Mouse (Mus musculus) regulatory T cell (primary cell): ENCODE measurements around the gene Igfbp2.

Experiments
- in situ Hi-C: fragments of 300-600 bp; cut with MboI, MseI; formaldehyde crosslinking; loops from one replicate; pipeline ENCODE4 v1.15.1; 2025; ENCODE audit warnings: high pct_unique_total_duplicates

Igfbp2 gene

DNA sequence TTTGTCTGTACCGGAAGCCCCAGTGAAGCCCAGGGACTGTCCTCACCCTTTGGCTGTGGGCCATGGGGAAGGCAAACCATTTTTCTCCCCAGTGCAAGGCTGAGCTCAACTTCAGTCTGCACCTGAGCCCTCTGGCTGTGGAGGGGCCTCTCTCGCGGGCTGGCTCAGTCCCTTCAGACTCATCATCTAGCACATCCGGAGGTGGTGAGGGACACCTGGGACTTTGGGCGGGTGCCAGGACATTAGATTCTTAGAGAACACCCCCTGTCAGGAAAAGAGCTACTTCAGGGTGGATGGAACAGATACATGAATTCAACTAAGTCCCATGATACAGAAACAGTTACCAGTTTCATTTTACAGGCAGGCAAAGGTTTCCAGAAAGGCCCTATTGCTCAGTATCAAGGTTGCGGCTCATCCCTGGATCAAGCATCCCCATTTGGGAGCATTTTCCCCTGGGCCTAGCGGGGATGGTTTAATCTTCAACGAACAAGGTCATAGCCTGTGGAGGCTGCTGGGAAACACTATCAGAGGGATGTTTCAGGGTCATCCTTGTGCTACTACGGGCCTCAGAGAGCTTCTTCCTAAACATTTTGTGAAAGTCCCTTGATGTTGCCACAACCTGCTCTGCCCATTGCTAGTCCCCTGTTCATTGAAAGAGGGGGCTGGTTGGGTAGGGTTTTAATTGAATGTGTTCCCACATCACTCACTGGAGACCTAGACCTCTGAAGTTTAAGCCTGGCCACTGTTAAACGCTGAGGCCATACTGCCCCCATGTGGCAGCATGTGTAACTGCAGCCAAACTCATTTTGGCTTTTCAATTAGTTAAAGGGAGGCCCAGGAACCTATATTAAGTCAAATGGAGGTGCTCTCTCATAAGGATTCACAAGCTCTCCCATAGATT is 30.3 kb downstream of the Igfbp2 start:
- in situ Hi-C loops: loop anchor here (25.0 kb wide), 1 partner anchor 542 kb away; the partner anchor contains the start of gene Xrcc5

DNA sequence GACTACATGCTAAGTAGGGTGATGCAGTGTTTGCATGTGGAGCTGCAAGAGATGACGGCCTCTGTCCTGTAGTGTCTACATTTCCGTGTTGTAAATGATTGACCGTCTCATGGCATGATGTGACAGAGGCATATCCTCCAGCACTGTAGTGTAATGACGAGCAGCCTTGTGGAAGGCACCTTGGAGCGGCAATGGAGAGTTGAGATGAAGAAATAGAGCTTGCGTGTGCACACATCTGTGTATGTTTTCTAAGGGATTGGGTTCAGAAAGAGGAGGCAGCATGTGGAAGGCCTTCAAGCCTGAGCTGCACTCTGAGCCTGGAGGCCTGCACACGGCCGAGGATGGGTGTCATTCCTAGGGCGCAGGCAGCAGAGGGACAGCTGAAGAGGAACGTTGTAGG is 31.4 kb downstream of the Igfbp2 start:
- in situ Hi-C loops: loop anchor here (25.0 kb wide), 1 partner anchor 543 kb away; the partner anchor contains the start of gene Xrcc5

DNA sequence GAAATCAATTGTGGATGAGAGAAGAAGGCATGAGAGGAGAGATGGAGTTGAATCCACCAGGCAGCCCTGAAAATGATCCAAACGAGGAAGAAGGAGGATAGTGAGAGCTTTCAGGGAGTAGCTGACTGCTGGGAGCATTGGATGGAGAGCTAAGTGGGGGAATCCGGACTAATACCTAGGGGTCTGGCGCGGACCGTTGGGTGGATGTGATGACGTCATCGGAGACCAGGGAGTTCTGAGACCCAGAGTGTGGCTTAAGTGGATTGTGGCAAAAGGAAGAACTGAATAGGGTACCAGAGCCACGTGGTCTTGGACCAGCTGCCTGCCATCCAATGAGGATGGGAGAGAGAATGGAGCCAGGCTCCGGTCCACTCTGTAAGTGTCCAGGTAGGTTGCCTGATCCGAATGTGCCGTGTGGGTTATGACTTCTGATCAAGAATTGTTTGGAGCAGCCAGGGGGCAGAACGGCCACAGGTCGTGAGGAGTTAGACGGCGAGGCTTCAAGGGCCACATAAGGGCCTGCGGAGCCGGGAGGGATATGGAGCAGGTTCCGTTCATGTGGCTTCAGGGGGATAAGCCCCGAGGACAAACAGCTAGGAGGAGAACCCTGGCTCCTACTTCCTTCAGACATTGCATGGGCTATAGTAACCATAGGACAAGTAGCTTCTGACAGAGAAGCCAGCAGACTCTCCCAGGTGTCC is 32.1 kb downstream of the Igfbp2 start:
- in situ Hi-C loops: loop anchor here (25.0 kb wide), 1 partner anchor 544 kb away; the partner anchor contains the start of gene Xrcc5

DNA sequence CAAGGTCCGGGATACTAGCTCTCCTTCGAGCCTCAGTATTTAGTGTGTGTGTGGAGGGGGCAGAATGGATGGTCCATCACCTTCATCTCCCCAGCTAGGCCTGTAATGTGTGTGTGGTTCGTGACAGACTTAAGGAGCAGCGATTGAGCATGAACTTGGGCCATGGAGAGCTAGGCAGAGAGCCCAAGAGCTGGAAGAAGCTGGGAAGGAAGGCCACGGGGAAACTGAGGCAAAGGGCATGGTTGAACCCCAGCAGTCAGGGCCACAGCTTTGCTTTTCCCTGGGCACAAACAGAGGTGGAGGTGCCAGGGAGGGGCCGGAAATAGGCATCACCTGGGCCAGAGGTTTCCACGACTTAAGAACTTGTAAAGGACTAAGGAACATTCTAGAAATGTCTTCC is 32.8 kb downstream of the Igfbp2 start:
- in situ Hi-C loops: loop anchor here (25.0 kb wide), 1 partner anchor 545 kb away; the partner anchor contains the start of gene Xrcc5

DNA sequence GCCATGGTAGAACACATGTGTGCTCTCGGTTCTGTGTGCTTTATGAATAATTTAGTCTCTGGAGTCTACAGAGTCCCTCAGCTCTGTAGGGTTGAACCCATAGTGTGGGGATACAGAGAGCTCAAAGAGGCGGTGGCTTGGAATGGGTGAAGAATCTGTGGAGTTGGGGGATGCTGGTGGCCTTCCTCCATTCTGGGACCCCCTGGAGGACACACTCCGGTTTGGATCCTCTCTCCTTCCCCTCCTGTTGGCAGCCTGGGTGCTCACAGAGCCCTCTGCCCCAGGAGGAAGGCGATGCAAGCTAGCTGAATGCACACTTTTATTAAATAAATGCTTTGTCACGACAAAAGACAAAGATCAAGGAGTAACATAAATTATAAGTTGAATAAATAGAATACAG is 33.3 kb downstream of the Igfbp2 start:
- in situ Hi-C loops: loop anchor here (25.0 kb wide), 1 partner anchor 545 kb away; the partner anchor contains the start of gene Xrcc5

DNA sequence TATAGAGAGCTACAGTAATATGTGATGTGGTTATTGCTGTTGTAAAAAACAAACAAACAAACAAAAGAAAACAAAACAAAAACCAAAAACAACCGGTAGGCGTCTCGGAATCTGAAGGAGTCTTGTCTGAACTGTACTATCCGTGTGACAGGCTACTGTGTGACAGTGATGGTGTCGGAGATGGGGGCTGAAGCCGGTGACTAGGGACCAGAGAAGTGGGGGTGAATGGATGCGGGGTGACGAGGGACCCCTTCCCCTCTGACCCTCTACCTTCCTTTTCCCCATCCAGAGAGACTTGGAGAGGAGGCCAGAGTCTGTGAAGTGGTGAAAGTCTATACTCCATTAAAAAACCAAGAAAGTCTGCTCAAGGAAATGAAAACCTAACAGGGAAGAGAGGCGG is 34.0 kb downstream of the Igfbp2 start:
- in situ Hi-C loops: loop anchor here (25.0 kb wide), 1 partner anchor 546 kb away; the partner anchor contains the start of gene Xrcc5

DNA sequence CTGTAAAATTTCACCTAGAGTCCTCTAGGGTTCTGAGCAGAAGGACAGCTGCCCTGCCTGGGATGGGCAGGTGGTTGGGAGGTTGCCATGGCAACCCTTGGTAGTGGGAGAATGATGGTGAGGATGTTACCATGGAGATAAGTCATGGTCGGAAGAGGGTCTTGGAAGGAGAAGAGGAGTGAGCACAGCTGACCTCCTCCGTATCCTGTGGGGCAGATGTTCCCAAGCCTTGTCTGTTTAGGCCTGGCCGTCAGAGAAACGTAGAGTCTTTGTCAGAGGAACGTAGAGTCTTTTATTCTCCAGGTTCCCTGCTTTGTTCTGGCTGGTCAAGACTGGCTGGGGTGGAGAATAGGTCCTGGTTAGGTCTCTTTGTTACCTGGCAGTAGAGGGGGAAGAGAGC is 34.6 kb downstream of the Igfbp2 start:
- in situ Hi-C loops: loop anchor here (25.0 kb wide), 1 partner anchor 547 kb away; the partner anchor contains the start of gene Xrcc5

DNA sequence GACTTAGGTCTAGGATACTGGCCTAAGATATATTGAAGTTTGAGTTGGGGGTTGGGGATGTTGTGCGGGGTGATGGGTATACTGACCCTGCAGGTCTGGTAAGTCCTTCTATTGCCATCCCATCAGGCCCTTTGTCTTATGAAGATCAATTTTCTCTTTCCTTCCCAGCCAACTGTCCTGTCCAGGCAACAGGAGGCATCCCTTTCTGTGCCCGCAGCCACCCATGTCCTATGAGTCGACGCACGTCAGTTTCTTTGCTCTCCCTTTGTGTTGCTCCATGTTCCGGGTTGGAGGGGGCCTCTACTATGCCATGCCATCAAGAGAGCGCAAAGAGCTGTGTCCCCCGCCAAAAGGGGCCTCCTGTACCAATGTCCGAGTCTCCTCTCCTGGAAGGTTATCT is 35.7 kb downstream of the Igfbp2 start:
- in situ Hi-C loops: loop anchor here (5.0 to 25.0 kb wide), 2 partner anchors 548 to 967 kb away; partner anchors contain the start of gene Xrcc5

DNA sequence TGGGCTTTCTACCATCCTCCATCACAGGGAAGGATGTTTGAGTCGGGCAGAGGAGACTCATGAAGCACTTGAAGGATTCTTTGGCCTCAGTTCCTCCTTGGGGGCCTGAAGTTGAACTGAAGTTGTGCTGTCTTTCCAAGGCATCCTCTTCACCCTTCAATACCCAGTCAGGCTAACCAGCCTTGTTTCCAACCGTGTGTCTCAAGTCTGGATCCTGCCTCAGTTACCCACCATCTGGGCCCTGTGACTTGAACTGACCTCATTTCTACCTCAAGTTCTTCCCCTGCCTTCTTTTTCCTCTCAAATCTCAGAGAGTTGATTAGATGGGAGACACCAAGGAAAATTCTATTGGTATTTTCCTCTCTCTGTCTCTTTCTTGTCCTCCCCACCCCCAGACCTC is 36.2 kb downstream of the Igfbp2 start:
- in situ Hi-C loops: loop anchor here (5.0 to 25.0 kb wide), 2 partner anchors 548 to 967 kb away; partner anchors contain the start of gene Xrcc5

DNA sequence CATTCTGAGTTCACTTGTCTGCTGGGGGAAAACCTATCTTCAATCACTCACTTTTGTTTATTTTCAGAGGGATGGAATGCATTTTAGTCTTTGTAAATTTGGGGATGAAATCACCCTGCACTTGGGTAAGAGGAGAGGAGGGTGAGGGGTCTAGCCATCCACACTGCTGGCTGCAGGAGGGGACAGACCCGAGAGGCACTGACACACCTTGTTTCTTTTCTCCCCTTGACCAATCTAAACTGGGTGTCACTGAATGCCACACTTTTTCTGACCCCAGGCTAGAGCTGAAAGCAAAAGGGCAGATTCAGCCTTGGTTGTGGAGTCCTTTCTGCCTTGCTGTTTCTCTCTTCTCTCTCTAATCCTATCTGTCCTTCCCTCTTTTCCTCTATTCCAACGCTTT is 37.4 kb downstream of the Igfbp2 start:
- in situ Hi-C loops: loop anchor here (5.0 to 25.0 kb wide), 2 partner anchors 549 to 966 kb away; partner anchors contain the start of gene Xrcc5

DNA sequence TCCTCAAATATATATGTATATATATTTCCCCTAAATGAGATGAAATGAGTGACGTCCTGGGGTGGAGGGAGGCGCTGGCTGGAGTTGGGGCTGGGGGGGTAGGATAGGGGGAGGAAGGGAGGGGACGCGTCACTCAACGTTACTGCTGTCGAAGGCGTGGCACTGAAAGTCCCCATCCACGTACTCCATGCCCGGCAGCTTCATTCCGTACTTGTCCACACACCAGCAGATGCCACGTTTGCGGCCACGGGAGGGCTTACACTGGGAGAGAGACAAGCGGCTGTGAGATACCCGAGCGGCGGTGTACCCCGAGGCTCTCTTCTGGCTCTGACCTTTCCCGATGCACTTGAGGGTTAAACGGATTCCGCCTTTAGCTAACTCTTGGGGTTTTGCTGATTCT is 37.9 kb downstream of the Igfbp2 start:
- in situ Hi-C loops: loop anchor here (5.0 to 25.0 kb wide), 2 partner anchors 550 to 965 kb away; partner anchors contain the start of gene Xrcc5

DNA sequence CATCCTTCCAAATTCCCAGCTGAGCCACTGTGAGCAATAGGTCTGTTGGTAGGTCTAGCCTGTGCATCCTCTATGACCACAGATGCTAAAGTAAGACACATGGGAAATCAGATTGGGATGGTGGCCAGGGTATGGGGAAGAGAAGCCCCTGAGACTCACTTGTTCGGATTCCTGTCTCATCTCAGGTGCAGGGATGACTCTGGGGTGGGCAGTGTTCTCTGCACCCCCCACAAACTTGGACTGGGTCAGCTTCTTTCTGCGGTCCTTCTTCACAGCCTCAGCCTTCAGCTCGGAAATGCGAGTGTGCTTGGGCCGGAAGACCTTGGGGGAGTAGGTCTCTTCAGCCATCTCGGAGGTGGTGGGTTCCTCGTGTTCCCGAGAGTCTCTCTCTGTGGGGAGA is 39.4 kb downstream of the Igfbp2 start:
- in situ Hi-C loops: loop anchor here (5.0 to 25.0 kb wide), 2 partner anchors 551 to 964 kb away; partner anchors contain the start of gene Xrcc5

DNA sequence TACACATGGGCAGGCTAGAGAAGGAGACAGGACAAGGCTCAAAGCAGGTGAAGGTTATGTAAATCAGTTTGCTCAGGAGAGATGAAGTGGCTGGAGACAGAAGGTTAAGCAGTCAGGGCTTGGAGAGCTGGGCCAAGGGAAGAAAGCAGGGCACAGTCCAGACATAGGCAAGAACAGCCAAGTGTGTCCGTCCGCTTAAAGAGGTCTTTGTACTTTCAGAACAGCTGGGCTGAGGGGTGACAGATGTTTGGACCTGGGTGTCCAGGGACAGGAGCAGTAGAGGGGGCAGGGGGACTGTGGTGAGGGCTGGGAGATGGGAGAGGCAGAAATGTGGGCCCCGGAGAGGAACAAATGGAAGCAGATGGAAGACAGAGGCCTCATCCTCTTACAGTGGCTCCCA is 40.0 kb downstream of the Igfbp2 start:
- in situ Hi-C loops: loop anchor here (5.0 to 25.0 kb wide), 2 partner anchors 552 to 963 kb away; partner anchors contain the start of gene Xrcc5

DNA sequence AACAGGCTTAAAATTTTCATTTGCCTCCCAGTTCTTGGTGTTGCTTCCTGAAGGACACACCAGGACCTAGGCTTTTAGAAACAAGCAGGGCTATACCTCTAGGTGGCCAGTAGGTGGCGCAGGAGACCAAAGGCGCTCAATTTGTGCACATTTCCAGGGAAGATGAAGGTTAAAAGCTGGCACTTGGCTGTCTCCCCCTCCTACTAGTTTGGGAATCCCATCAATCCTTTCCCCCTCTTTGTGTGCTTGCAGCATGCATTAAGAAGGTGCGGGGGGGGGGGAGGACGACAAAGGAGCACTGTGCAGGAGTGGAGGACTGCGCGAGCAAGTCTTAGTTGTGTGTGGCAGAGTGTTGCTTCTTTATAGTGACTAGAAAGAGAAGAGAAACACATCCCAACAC is 41.6 kb downstream of the Igfbp2 start:
- in situ Hi-C loops: loop anchor here (25.0 kb wide), 1 partner anchor 554 kb away; the partner anchor contains the start of gene Xrcc5

DNA sequence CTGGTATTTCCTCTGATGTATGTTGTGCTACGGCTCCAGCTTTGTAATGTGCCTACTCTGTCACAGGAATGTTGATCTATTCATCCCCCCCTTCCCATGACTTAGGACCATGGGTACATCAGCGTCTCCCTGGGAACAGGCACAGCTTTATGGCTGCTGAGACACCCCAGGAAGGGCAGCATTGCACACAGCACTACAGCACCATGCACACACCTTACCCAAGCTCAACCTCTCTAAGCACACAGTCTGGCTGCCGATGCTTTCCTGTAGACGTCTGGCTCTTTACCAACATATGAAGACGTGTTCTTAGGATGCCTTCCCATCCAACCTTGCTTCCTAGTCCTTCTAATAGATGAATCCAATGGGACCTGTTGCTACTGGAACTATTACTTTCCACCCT is 42.1 kb downstream of the Igfbp2 start:
- in situ Hi-C loops: loop anchor here (25.0 kb wide), 1 partner anchor 554 kb away; the partner anchor contains the start of gene Xrcc5

DNA sequence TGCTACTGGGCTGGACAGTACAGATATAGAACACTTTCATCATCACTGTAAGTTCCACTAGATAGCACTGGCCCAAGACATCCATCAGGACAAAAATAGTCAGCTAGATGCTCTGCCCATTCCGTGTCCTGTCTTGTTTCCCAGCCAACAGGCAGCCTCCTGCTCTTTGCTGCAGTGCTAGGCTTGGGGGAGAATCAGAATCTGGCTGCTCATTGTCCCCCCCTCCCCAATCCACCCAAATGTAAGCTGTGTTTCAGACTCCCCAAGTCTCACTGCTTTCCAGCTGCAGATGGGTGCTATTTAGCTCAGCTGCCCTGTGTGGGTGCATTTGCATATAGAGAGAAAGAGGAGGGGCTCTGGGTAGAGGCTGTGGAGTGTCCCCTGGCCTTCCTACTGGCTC is 43.0 kb downstream of the Igfbp2 start:
- in situ Hi-C loops: loop anchor here (25.0 kb wide), 1 partner anchor 555 kb away; the partner anchor contains the start of gene Xrcc5

DNA sequence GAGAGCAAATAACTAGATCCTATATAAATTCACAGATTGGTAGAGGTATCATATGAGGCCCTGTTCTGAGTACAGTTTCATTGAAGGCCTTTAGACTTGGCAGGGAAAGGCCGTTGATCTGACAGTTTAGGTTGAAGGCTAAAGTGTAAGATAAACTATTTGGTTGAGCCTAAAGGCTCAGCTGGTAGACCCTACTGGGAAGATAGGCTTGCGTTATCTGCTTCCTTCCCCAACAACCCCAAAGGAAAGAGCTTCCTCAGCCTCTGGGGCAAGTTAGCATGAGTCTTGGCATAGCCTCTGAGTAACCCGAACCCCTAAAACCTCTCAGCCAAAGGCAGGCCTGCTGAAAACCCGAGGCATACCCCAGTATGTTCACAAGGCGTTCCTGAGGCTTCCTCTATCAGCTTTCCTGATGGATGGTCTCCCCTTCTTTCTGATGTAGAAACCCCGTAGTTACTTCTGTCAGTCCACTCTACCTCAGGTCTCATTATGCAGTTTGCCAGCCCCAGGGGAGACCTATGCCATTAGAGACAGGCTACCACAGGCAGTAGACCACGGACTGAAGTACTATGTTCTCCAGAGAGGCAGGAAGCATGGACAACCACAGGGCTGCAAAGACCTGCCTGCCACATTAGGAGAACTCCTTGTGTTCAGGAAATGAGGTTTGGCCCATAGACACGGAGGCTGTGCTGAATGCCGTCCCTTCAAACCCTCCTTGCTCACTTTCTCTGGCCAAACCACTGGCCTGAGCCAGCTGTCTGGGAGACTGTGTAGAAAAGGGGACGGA is 44.3 kb downstream of the Igfbp2 start:
- in situ Hi-C loops: loop anchor here (25.0 kb wide), 1 partner anchor 556 kb away; the partner anchor contains the start of gene Xrcc5

DNA sequence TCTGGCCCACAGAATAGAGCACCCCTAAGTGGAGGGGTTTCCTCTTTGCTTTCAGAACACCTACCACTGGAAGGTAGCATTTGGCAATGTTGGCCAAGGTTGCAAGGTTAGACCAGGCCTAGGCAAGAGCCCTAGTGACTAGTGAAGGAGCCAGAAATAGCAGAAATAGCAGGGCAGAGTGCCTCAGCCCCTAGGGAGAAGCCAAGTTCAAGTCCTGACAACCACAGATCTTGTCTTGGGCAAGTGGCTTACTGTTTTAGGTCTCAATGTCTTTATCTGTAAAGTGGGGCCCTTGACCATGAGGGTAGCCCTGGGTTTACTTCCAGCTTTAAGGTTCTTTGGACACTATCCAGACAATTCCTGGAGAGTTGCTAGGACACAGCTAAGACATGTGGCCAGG is 45.0 kb downstream of the Igfbp2 start:
- in situ Hi-C loops: loop anchor here (25.0 kb wide), 1 partner anchor 557 kb away; the partner anchor contains the start of gene Xrcc5

DNA sequence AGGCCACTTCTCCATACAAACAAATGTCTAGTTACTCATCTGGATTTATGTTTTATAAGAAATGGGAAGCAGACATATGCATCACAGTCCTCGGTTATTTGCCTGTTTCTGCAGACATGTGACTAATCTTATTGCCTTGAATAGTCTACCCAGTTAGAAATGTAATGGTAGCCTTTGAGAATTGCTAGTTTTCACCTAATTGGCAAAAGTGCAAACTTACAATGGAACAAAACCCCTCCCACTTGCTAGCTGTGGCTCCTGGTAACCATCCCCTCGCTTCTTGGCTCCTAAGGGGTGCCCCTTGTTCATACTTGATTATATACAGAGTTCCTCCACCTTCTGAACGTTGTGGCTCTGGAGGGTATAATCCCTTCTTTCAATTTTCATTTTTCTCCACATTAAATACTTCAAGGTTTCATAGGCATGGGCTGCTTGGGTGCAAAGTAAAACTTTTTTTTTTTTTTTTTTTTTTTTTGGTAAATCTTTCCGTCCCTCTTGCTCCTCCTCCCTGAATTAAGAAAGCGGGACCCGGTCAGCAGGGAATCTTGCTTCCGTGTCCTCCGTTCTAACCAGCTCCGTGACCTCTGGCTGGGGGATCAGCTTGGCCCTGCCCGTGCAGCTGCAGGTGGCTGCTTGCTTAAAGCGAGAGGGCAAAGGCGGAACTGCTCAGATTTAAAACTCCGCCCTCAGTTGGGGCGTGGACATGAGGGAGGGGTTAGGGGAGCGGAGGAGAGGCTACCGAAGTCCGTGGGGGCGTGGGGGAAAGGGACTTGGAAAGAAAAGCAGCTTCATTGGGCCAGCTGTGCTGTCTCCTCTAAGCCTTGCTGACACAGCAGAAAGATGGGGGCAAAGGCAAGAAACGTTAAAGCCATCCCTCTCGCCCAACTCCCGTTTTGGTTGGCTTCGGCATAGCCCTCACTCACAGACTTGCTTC is 45.6 kb downstream of the Igfbp2 start:
- in situ Hi-C loops: loop anchor here (25.0 kb wide), 1 partner anchor 558 kb away; the partner anchor contains the start of gene Xrcc5
